Mouse (Mus musculus) gastrocnemius, postnatal 10 days (tissue): ENCODE measurements around the gene Narfl. TPM values are rescaled to one million over a fixed set of nuclear protein-coding genes. Genes with fewer than 3 reads are reported as not detected.
"Not testable (repeated sequence)": the region's sequence is repeated elsewhere in the genome, so short reads cannot be mapped to it uniquely, and the experiment has no call there.

Source experiments
- DNase-seq: peaks from one replicate; pipeline ENCODE4 v3.0.0; 2021; ENCODE audit warnings: mixed read lengths
- long read RNA-seq, 2 experiments: library from polyadenylated mRNA; stranded (forward); transcript quantifications; one replicate each; pipeline ENCODE4 v2.0.0; 2021
- total RNA-seq, 2 experiments: library from RNA; stranded (reverse); gene quantifications; 2 replicates each; pipeline ENCODE4 v1.2.3; 2021

The Narfl gene
- total RNA-seq, result 10 to 100 TPM; 24.3 to 28.4 TPM
- long read RNA-seq, experiment 1, transcript Narfl-201 (11 exons, 2,555 nt), result major isoform, 65 of 72 reads
- long read RNA-seq, experiment 1, partial matches to known transcripts, result 2 of 72 reads
- long read RNA-seq, experiment 1, other reads (novel, unspliced or antisense), result 5 of 72 reads
- long read RNA-seq, experiment 2, transcript Narfl-201 (11 exons, 2,555 nt), result major isoform, 53 of 61 reads
- long read RNA-seq, experiment 2, partial matches to known transcripts, result 1 of 61 reads
- long read RNA-seq, experiment 2, other reads (novel, unspliced or antisense), result 7 of 61 reads

GRCm38 (mm10) chr17:25773549-25774120 lies at the start of gene Narfl:
Gene Narfl (plus strand): TSS chr17:25773776.
- DNase-seq, result peak; percentile 98

GRCm38 (mm10) chr17:25723919-25724318 lies 49.7 kb upstream of the Narfl start:
- no peak for DNase-seq

- no peak for DNase-seq
Observed at GRCm38 (mm10) chr17:25725264-25725663, 48.3 kb upstream of the Narfl start.

- peak; percentile 99 for DNase-seq
Observed at GRCm38 (mm10) chr17:25727265-25728008, 46.1 kb upstream of the Narfl start, which contains the start of the genes Chtf18 and Rpusd1. Gene Chtf18 (minus strand): TSS chr17:25727419. Gene Rpusd1 (plus strand): TSS chr17:25727670.

- DNase-seq, result peak; percentile 33
Observed at GRCm38 (mm10) chr17:25728009-25728270, 45.6 kb upstream of the Narfl start.

GRCm38 (mm10) chr17:25732082-25732481 lies 41.5 kb upstream of the Narfl start:
- DNase-seq, result peak; percentile 85

GRCm38 (mm10) chr17:25735246-25735645 lies 38.3 kb upstream of the Narfl start:
- no peak for DNase-seq

- DNase-seq, result no peak
Observed at GRCm38 (mm10) chr17:25735745-25736144, 37.8 kb upstream of the Narfl start, which contains the start of gene Mslnl. Gene Mslnl (plus strand): TSS chr17:25736042.

- no peak for DNase-seq
Observed at GRCm38 (mm10) chr17:25738861-25739260, 34.7 kb upstream of the Narfl start.

GRCm38 (mm10) chr17:25741471-25741870 lies 32.1 kb upstream of the Narfl start:
- not testable (repeated sequence) for DNase-seq

- no peak for DNase-seq
Observed at GRCm38 (mm10) chr17:25743831-25744230, 29.7 kb upstream of the Narfl start.

GRCm38 (mm10) chr17:25744311-25744710 lies 29.3 kb upstream of the Narfl start:
- no peak for DNase-seq

GRCm38 (mm10) chr17:25748238-25748637 lies 25.3 kb upstream of the Narfl start:
- DNase-seq, result no peak

GRCm38 (mm10) chr17:25749314-25749713 lies 24.3 kb upstream of the Narfl start:
- DNase-seq, result no peak

- DNase-seq, result peak; percentile 70
Observed at GRCm38 (mm10) chr17:25751446-25751845, 22.1 kb upstream of the Narfl start.

- DNase-seq, result no peak
Observed at GRCm38 (mm10) chr17:25754241-25754640, 19.3 kb upstream of the Narfl start, which contains the start of gene Msln. Gene Msln (minus strand): TSS chr17:25754378.

GRCm38 (mm10) chr17:25755086-25755485 lies 18.5 kb upstream of the Narfl start:
- DNase-seq, result no peak

- no peak for DNase-seq
Observed at GRCm38 (mm10) chr17:25755627-25756377, 17.8 kb upstream of the Narfl start.

- no peak for DNase-seq
Observed at GRCm38 (mm10) chr17:25756378-25757242, 17.0 kb upstream of the Narfl start.

- no peak for DNase-seq
Observed at GRCm38 (mm10) chr17:25757691-25758090, 15.9 kb upstream of the Narfl start.

GRCm38 (mm10) chr17:25760148-25760547 lies 13.4 kb upstream of the Narfl start:
- DNase-seq, result no peak
